Mouse (Mus musculus) midbrain, embryonic 15.5 days (tissue): ENCODE results near the gene Txn1. TPM values are rescaled to one million over a fixed set of nuclear protein-coding genes. Genes with fewer than 3 reads are reported as not detected.

Source experiments
- polyA plus RNA-seq: library from polyadenylated mRNA; unstranded; fragments of >200 nt; fragmentation: Nextera tagmentation; extraction: Ambion mirVana; gene quantifications from 2 replicates; pipeline ENCODE4 v1.2.1, GENCODE M21; 2015

Txn1 gene
- polyA plus RNA-seq, 1 experiment from 2014 or later: 255 TPM

Other genes starting within 250 kb of the Txn1 start
- 9.8 and 10.2 TPM in 2 replicates for gene Akap2, start 238.8 kb downstream of the Txn1 start, polyA plus RNA-seq
- gene D630039A03Rik, start 40.1 kb downstream of the Txn1 start, polyA plus RNA-seq: 0.05 and 0.08 TPM in 2 replicates
- not detected in 2 replicates for gene Txndc8, start 52.7 kb upstream of the Txn1 start, polyA plus RNA-seq